Mouse (Mus musculus) ES-Bruce4 (cell line): Measurements from ENCODE around the gene Usp46.

ENCODE experiments used
- CTCF ChIP-seq: IDR thresholded peaks from one replicate; pipeline ENCODE4 v1.8.1; 2011; ENCODE audit warnings: low read depth, low read length
- EP300 ChIP-seq: IDR thresholded peaks from 2 replicates; pipeline ENCODE4 v1.6.1; 2011; ENCODE audit warnings: low read depth, low read length; ENCODE audit not compliant: insufficient read depth
- POLR2A ChIP-seq: IDR thresholded peaks from one replicate; pipeline ENCODE4 v1.8.1; 2011; ENCODE audit warnings: low read length; ENCODE audit not compliant: insufficient read depth

GRCm38 (mm10) chr5:73970024-73970628 lies 98.1 kb downstream of the Usp46 start:
- TF ChIP-seq CTCF = no peak
- TF ChIP-seq POLR2A = no peak
- TF ChIP-seq EP300 = no peak
